Mouse (Mus musculus): ENCODE data around the gene Kmt2b. TPM values are rescaled to one million over a fixed set of nuclear protein-coding genes. Genes with fewer than 3 reads are reported as not detected.

Kmt2b gene
- polyA plus RNA-seq, 1 experiment from 2014 or later: 13.6 TPM

- Histone ChIP-seq H3K9ac (replicated peaks; ENCODE audit: low read depth, low read length) (no peak overlapping the region), H3K27ac (ENCODE audit: low read depth, low read length) (no peak overlapping the region), H3K4me2 (ENCODE audit: low read depth, low read length) (peak overlapping the region; percentile 97; the same call in 1 of the 2 replicates), H3K4me1 (ENCODE audit: control insufficient read depth, insufficient read depth, low read length) (peaks cover 13% of the 10 kb centered on the region), H3K4me3 (ENCODE audit: low read depth, low read length) (no peak overlapping the region), H3K9me3 (ENCODE audit: control insufficient read depth, low read length) (no peaks in the 10 kb centered on the region), H3K27me3 (ENCODE audit: control insufficient read depth, insufficient read depth, low read length) (peaks cover 3% of the 10 kb centered on the region; the same call in 1 of the 2 replicates), H3K36me3 (ENCODE audit: control insufficient read depth, insufficient read depth, low read length) (peaks cover 50% of the 10 kb centered on the region)
- ATAC-seq (ENCODE audit: low read depth): no peak
- 91% methylated on average over 28 of the region's 28 CpGs for WGBS
Observed at GRCm38 (mm10) chr7:30586455-30587020, 2.0 kb downstream of the Kmt2b start.

DNA sequence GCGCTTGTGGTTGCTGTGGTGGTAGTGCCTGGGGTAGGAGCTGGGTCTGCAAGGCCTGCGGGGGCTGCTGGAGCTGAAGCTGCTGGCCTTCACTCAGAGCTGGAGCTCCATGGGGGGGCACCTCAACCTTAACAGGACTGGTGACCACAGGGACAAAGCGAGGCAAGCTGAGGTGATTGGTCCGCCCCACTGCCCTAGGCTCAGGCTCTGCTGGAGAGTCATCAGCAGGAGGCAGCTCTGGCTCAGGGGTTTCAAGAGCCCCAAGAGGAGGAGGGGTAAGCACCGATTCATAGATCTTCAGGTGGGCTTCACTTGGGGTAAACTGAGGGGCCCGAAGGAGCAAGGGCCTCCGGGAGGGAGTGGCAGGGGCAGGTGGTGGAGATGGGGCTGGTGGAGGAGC is 3.4 kb downstream of the Kmt2b start:
- WGBS: 97% methylated on average over 7 of the region's 7 CpGs
- no peak for ATAC-seq (ENCODE audit: low read depth)
- Histone ChIP-seq H3K4me3 (ENCODE audit: low read depth, low read length) (no peak overlapping the region), H3K27ac (ENCODE audit: low read depth, low read length) (no peak overlapping the region), H3K9ac (replicated peaks; ENCODE audit: low read depth, low read length) (no peak overlapping the region), H3K27me3 (ENCODE audit: control insufficient read depth, insufficient read depth, low read length) (peaks cover 3% of the 10 kb centered on the region; the same call in 1 of the 2 replicates), H3K9me3 (ENCODE audit: control insufficient read depth, low read length) (no peaks in the 10 kb centered on the region), H3K4me1 (ENCODE audit: control insufficient read depth, insufficient read depth, low read length) (peaks cover 13% of the 10 kb centered on the region), H3K36me3 (ENCODE audit: control insufficient read depth, insufficient read depth, low read length) (peaks cover 60% of the 10 kb centered on the region), H3K4me2 (ENCODE audit: low read depth, low read length) (no peak overlapping the region)

DNA sequence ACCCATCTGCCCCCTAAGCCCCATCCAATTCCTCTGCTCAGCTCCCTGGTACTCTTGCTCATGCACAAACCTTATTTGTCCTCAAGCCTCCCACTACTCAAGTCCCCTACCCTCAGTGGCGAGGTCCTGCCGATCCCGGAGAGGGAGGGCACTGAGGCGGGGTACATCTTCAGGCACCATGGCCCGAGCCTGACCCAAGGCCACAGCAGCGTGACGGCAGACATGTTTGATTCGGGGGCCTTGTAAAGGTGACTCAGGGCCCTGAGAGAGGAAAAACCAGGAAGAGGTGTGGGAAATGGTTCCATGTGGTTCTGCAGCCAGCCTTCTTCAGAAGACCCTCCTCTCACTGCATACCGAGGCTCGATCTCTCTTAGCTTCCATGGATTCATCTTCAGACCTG is 4.2 kb downstream of the Kmt2b start:
- Histone ChIP-seq H3K9me3 (ENCODE audit: control insufficient read depth, low read length) (no peaks in the 10 kb centered on the region), H3K27me3 (ENCODE audit: control insufficient read depth, insufficient read depth, low read length) (peaks cover 3% of the 10 kb centered on the region; the same call in 1 of the 2 replicates), H3K4me2 (ENCODE audit: low read depth, low read length) (no peak overlapping the region), H3K4me3 (ENCODE audit: low read depth, low read length) (no peak overlapping the region), H3K9ac (replicated peaks; ENCODE audit: low read depth, low read length) (no peak overlapping the region), H3K4me1 (ENCODE audit: control insufficient read depth, insufficient read depth, low read length) (peaks cover 13% of the 10 kb centered on the region), H3K36me3 (ENCODE audit: control insufficient read depth, insufficient read depth, low read length) (peaks cover 69% of the 10 kb centered on the region), H3K27ac (ENCODE audit: low read depth, low read length) (no peak overlapping the region)
- ATAC-seq (ENCODE audit: low read depth): no peak
- WGBS: 93% methylated on average over 10 of the region's 10 CpGs

- no peak overlapping the region for H3K4me3 ChIP-seq (ENCODE audit: low read depth, low read length)
- no peak overlapping the region for H3K4me2 ChIP-seq (ENCODE audit: low read depth, low read length)
- peaks cover 1% of the 10 kb centered on the region; the same call in 1 of the 2 replicates for H3K4me1 ChIP-seq (ENCODE audit: control insufficient read depth, insufficient read depth, low read length)
- H3K27ac ChIP-seq (ENCODE audit: low read depth, low read length): no peak overlapping the region
- no peak overlapping the region for H3K9ac ChIP-seq (replicated peaks; ENCODE audit: low read depth, low read length)
- ATAC-seq (ENCODE audit: low read depth): no peak
- H3K27me3 ChIP-seq (ENCODE audit: control insufficient read depth, insufficient read depth, low read length): no peaks in the 10 kb centered on the region
- H3K9me3 ChIP-seq (ENCODE audit: control insufficient read depth, low read length): no peaks in the 10 kb centered on the region
- WGBS: 97% methylated on average over 16 of the region's 16 CpGs
- peaks cover 94% of the 10 kb centered on the region for H3K36me3 ChIP-seq (ENCODE audit: control insufficient read depth, insufficient read depth, low read length)
Observed at GRCm38 (mm10) chr7:30581547-30581946, 7.0 kb downstream of the Kmt2b start.

DNA sequence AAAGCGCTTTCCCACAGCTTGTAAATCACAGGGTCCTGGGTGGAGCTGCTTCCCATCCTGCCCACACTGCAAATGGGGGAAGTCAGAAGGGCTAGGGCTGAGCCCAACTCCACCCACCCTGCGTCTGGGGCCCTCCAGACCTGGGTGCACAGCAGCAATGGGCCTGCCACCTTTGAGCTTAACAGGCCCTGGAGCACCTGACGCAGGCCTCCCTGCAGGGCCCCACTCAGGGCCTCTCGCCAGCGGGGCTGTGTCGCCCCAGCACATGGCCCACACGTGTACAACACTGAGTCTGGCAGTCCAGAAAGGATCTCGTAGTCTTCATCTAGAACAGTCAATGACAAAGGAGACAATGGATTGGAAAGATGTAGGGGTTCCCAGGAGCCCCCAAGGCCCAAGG is 8.6 kb downstream of the Kmt2b start:
- H3K4me3 ChIP-seq (ENCODE audit: low read depth, low read length): no peak overlapping the region
- H3K27ac ChIP-seq (ENCODE audit: low read depth, low read length): no peak overlapping the region
- H3K9ac ChIP-seq (replicated peaks; ENCODE audit: low read depth, low read length): no peak overlapping the region
- H3K4me1 ChIP-seq (ENCODE audit: control insufficient read depth, insufficient read depth, low read length): no peaks in the 10 kb centered on the region
- ATAC-seq (ENCODE audit: low read depth): no peak
- 95% methylated on average over 8 of the region's 8 CpGs for WGBS
- H3K9me3 ChIP-seq (ENCODE audit: control insufficient read depth, low read length): no peaks in the 10 kb centered on the region
- H3K4me2 ChIP-seq (ENCODE audit: low read depth, low read length): no peak overlapping the region
- H3K36me3 ChIP-seq (ENCODE audit: control insufficient read depth, insufficient read depth, low read length): peaks cover 95% of the 10 kb centered on the region
- H3K27me3 ChIP-seq (ENCODE audit: control insufficient read depth, insufficient read depth, low read length): no peaks in the 10 kb centered on the region

DNA sequence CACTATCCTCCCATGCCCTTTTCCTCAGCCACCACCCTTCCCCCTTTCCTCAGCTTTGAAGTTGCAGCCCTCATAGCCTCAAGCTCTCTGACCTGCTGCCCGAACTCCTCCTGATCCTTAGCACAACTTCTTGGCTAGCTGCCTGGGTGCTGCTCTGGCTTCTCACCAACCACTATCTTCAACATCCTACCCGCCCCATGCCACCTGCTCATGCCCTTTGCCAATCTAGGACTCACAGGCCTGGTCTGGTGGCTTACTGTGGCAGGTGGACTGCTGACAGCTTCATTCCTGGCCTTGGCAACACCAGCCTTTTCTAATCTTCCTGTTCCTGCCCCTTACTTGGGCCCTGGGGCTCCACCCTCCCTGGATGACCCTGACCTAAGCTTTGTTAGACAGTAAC is 15.6 kb downstream of the Kmt2b start:
- no peak overlapping the region for H3K27ac ChIP-seq (ENCODE audit: low read depth, low read length)
- no peaks in the 10 kb centered on the region for H3K4me1 ChIP-seq (ENCODE audit: control insufficient read depth, insufficient read depth, low read length)
- no peak for ATAC-seq (ENCODE audit: low read depth)
- 96% methylated on average over 2 of the region's 2 CpGs for WGBS
- peaks cover 92% of the 10 kb centered on the region for H3K36me3 ChIP-seq (ENCODE audit: control insufficient read depth, insufficient read depth, low read length)
- H3K27me3 ChIP-seq (ENCODE audit: control insufficient read depth, insufficient read depth, low read length): no peaks in the 10 kb centered on the region
- no peak overlapping the region for H3K9ac ChIP-seq (replicated peaks; ENCODE audit: low read depth, low read length)
- no peak overlapping the region for H3K4me2 ChIP-seq (ENCODE audit: low read depth, low read length)
- H3K9me3 ChIP-seq (ENCODE audit: control insufficient read depth, low read length): no peaks in the 10 kb centered on the region
- no peak overlapping the region for H3K4me3 ChIP-seq (ENCODE audit: low read depth, low read length)

- Histone ChIP-seq H3K27me3 (ENCODE audit: control insufficient read depth, insufficient read depth, low read length) (no peaks in the 10 kb centered on the region), H3K36me3 (ENCODE audit: control insufficient read depth, insufficient read depth, low read length) (peaks cover 89% of the 10 kb centered on the region), H3K4me3 (ENCODE audit: low read depth, low read length) (no peak overlapping the region), H3K9me3 (ENCODE audit: control insufficient read depth, low read length) (no peaks in the 10 kb centered on the region), H3K4me1 (ENCODE audit: control insufficient read depth, insufficient read depth, low read length) (no peaks in the 10 kb centered on the region), H3K27ac (ENCODE audit: low read depth, low read length) (no peak overlapping the region), H3K9ac (replicated peaks; ENCODE audit: low read depth, low read length) (no peak overlapping the region), H3K4me2 (ENCODE audit: low read depth, low read length) (no peak overlapping the region)
- WGBS: 91% methylated on average over 5 of the region's 5 CpGs
- no peak for ATAC-seq (ENCODE audit: low read depth)
Observed at GRCm38 (mm10) chr7:30572389-30572788, 16.1 kb downstream of the Kmt2b start.

DNA sequence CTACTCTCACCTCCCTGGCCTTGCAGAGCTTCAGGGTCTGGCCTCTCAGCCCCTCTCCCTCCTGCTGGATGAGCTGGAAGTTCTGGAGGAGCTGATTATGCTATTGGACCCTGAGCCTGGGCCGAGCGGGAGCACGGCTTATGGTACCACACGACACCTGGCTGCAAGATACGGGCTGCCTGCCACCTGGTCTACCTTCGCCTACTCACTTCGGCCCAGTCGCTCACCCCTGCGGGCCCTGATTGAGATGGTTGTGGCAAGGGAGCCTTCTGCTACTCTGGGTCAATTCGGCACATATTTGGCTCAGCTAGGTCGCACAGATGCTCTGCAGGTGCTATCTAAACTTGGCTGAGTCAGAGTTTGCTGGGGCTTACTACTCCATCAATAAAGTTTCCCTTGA is 21.0 kb downstream of the Kmt2b start:
- WGBS: 92% methylated on average over 11 of the region's 11 CpGs
- H3K27me3 ChIP-seq (ENCODE audit: control insufficient read depth, insufficient read depth, low read length): no peaks in the 10 kb centered on the region
- no peak overlapping the region for H3K4me3 ChIP-seq (ENCODE audit: low read depth, low read length)
- H3K4me1 ChIP-seq (ENCODE audit: control insufficient read depth, insufficient read depth, low read length): peaks cover 7% of the 10 kb centered on the region
- no peak overlapping the region for H3K27ac ChIP-seq (ENCODE audit: low read depth, low read length)
- no peaks in the 10 kb centered on the region for H3K9me3 ChIP-seq (ENCODE audit: control insufficient read depth, low read length)
- peaks cover 58% of the 10 kb centered on the region for H3K36me3 ChIP-seq (ENCODE audit: control insufficient read depth, insufficient read depth, low read length)
- no peak for ATAC-seq (ENCODE audit: low read depth)
- no peak overlapping the region for H3K9ac ChIP-seq (replicated peaks; ENCODE audit: low read depth, low read length)
- H3K4me2 ChIP-seq (ENCODE audit: low read depth, low read length): no peak overlapping the region

- Histone ChIP-seq H3K4me3 (ENCODE audit: low read depth, low read length) (no peak overlapping the region), H3K4me1 (ENCODE audit: control insufficient read depth, insufficient read depth, low read length) (peaks cover 7% of the 10 kb centered on the region), H3K9ac (replicated peaks; ENCODE audit: low read depth, low read length) (no peak overlapping the region), H3K36me3 (ENCODE audit: control insufficient read depth, insufficient read depth, low read length) (peaks cover 46% of the 10 kb centered on the region), H3K9me3 (ENCODE audit: control insufficient read depth, low read length) (no peaks in the 10 kb centered on the region), H3K27me3 (ENCODE audit: control insufficient read depth, insufficient read depth, low read length) (no peaks in the 10 kb centered on the region), H3K27ac (ENCODE audit: low read depth, low read length) (no peak overlapping the region), H3K4me2 (ENCODE audit: low read depth, low read length) (no peak overlapping the region)
- no peak for ATAC-seq (ENCODE audit: low read depth)
- 89% methylated on average over 9 of the region's 9 CpGs for WGBS
Observed at GRCm38 (mm10) chr7:30566033-30566432, 22.5 kb downstream of the Kmt2b start.

Measured in neural tube, embryonic 14.5 days (tissue).